23 mouse cellular contexts compared by ENCODE assay signal in genomic region chr3:90069688-90070087, GRCm38 (mm10). TPM values are rescaled to one million over a fixed set of nuclear protein-coding genes. Genes with fewer than 3 reads are reported as not detected.
"Had no signal": no experiment of that assay in that cellular context is flagged by ENCODE, and none has a peak within 500 bp of the region (broad histone marks: within the 10 kb centered on the region; RNA-seq: fewer than 3 reads in every experiment).

No protein-coding gene starts in this region.

- H3K4me1 ChIP-seq: liver, embryonic 13.5 days; liver, embryonic 15.5 days; lung, embryonic 15.5 days; midbrain, embryonic 13.5 days; midbrain, embryonic 15.5 days; neural tube, embryonic 13.5 days; neural tube, embryonic 15.5 days; stomach, embryonic 15.5 days had no signal

- H3K9me3 ChIP-seq: liver, embryonic 13.5 days; liver, embryonic 15.5 days; lung, embryonic 15.5 days; midbrain, embryonic 13.5 days; midbrain, embryonic 15.5 days; neural tube, embryonic 13.5 days; neural tube, embryonic 15.5 days; stomach, embryonic 15.5 days had no signal

- H3K4me3 ChIP-seq: liver, embryonic 13.5 days; liver, embryonic 15.5 days; lung, embryonic 15.5 days; midbrain, embryonic 13.5 days; midbrain, embryonic 15.5 days; neural tube, embryonic 13.5 days; neural tube, embryonic 15.5 days; stomach, embryonic 15.5 days had no signal

- ATAC-seq: liver, postnatal 0 days; lung, postnatal 0 days; midbrain, embryonic 13.5 days; midbrain, embryonic 15.5 days had no signal

- DNase-seq: liver, embryonic 13.5 days; liver, postnatal 0 days; lung, adult 2 months; lung, postnatal 14 days; lung, postnatal 36 days; retina, postnatal 1 day; right cerebral cortex, adult 18-20 months; right cerebral cortex, postnatal 25 days; right cerebral cortex, postnatal 4 days; spleen, adult 18-20 months; thymus, adult 2 months; thymus, postnatal 25 days; thymus, postnatal 4 days had no signal

- H3K4me2 ChIP-seq: liver, embryonic 13.5 days; liver, embryonic 15.5 days; lung, embryonic 15.5 days; midbrain, embryonic 11.5 days; midbrain, embryonic 13.5 days; midbrain, embryonic 15.5 days; neural tube, embryonic 13.5 days; neural tube, embryonic 15.5 days; stomach, embryonic 15.5 days had no signal

- H3K27me3 ChIP-seq: liver, embryonic 13.5 days; liver, embryonic 15.5 days; lung, embryonic 15.5 days; midbrain, embryonic 13.5 days; midbrain, embryonic 15.5 days; neural tube, embryonic 13.5 days; neural tube, embryonic 15.5 days; stomach, embryonic 15.5 days had no signal

- H3K36me3 ChIP-seq: lung, embryonic 15.5 days; midbrain, embryonic 13.5 days; midbrain, embryonic 15.5 days; stomach, embryonic 15.5 days had no signal

RNA-seq across cellular contexts. Expression of gene Nup210l, which starts 34.2 kb away (rescaled TPM):
- polyA plus RNA-seq: macrophage had no signal
